Mouse (Mus musculus) neural tube, embryonic 11.5 days (tissue): ENCODE results near the gene Fam221b. TPM values are rescaled to one million over a fixed set of nuclear protein-coding genes. Genes with fewer than 3 reads are reported as not detected.
A peak's percentile ranks its signal among the peaks of the same experiment; 100 is the strongest.

Experiments
- ATAC-seq: fragments of 200-750 bp; cut with Nextera tagmentation; 2 replicates; pipeline ENCODE4 v1.8.0; 2017; ENCODE audit warnings: moderate number of reproducible peaks, mild to moderate bottlenecking, moderate TSS enrichment, moderate library complexity; ENCODE audit not compliant: insufficient read depth, low FRiP score, low TSS enrichment
- DNase-seq: peaks from one replicate; pipeline ENCODE4 v3.0.0-alpha.2; 2015; ENCODE audit warnings: low spot score
- H3K27ac ChIP-seq: fragments of 300-500 bp; sonication (generic); 2 replicates; pipeline ENCODE4 v1.5.1; 2014; ENCODE audit warnings: low read depth, mild to moderate bottlenecking, low read length
- H3K27me3 ChIP-seq: fragments of 300-500 bp; sonication (generic); 2 replicates; pipeline ENCODE4 v1.6.1; 2014; ENCODE audit warnings: mild to moderate bottlenecking, low read length, mixed read lengths; ENCODE audit not compliant: control insufficient read depth, insufficient read depth
- H3K36me3 ChIP-seq: fragments of 300-500 bp; sonication (generic); 2 replicates; pipeline ENCODE4 v1.6.1; 2014; ENCODE audit warnings: mild to moderate bottlenecking, low read length, moderate library complexity, mixed read lengths; ENCODE audit not compliant: control insufficient read depth, insufficient read depth
- H3K4me1 ChIP-seq: fragments of 300-500 bp; sonication (generic); 2 replicates; pipeline ENCODE4 v1.6.1; 2014; ENCODE audit warnings: low read length, mixed read lengths; ENCODE audit not compliant: control insufficient read depth, insufficient read depth
- H3K4me2 ChIP-seq: fragments of 300-500 bp; sonication (generic); 2 replicates; pipeline ENCODE4 v1.6.1; 2014; ENCODE audit warnings: low read depth, mild to moderate bottlenecking, moderate library complexity
- H3K4me3 ChIP-seq: fragments of 300-500 bp; sonication (generic); 2 replicates; pipeline ENCODE4 v1.5.1; 2014; ENCODE audit warnings: low read depth, low read length
- H3K9ac ChIP-seq: fragments of 300-500 bp; sonication (generic); 2 replicates; pipeline ENCODE4 v1.6.1; 2014; ENCODE audit warnings: mild to moderate bottlenecking, low read length
- H3K9me3 ChIP-seq: fragments of 300-500 bp; sonication (generic); 2 replicates; pipeline ENCODE4 v1.6.1; 2016; ENCODE audit warnings: low read length; ENCODE audit not compliant: control insufficient read depth
- WGBS: fragments of 180-500 bp; shearing (Covaris S2); extraction: QIAGEN DNeasy Blood & Tissue Kit; methylation state at CpG from one replicate; pipeline ENCODE4 v1.1.7; 2014; 5-methylcytosine and 5-hydroxymethylcytosine counted together
- polyA plus RNA-seq: library from polyadenylated mRNA; unstranded; fragments of >200 nt; fragmentation: Nextera tagmentation; extraction: Ambion mirVana; gene quantifications from 2 replicates; pipeline ENCODE4 v1.2.1, GENCODE M21; 2014

Fam221b gene
- polyA plus RNA-seq, 1 experiment from 2014 or later = 2.4 TPM

GRCm38 (mm10) chr4:43631956-43632920 lies 36.7 kb downstream of the Fam221b start:
- peak overlapping the region; percentile 63 for H3K4me3 ChIP-seq
- peak overlapping the region; percentile 87 for H3K27ac ChIP-seq
- no peaks in the 10 kb centered on the region for H3K9me3 ChIP-seq
- ATAC-seq (0 out of 2 replicates have a peak, but pooled peaks have one; percentile 11), DNase-seq (no peak)
- H3K4me2 ChIP-seq = peak overlapping the region; percentile 90
- no peaks in the 10 kb centered on the region for H3K36me3 ChIP-seq
- 0 out of 2 replicates have a peak, but pooled peaks cover 2% of the 10 kb centered on the region for H3K27me3 ChIP-seq
- peak overlapping the region; percentile 95 for H3K9ac ChIP-seq
- peaks cover 16% of the 10 kb centered on the region for H3K4me1 ChIP-seq
- WGBS = 39% methylated on average over 42 of the region's 42 CpGs

- no peaks in the 10 kb centered on the region for H3K36me3 ChIP-seq
- DNase-seq = peak; percentile 59
- 0 out of 2 replicates have a peak, but pooled peaks cover 2% of the 10 kb centered on the region for H3K27me3 ChIP-seq
- H3K9ac ChIP-seq = peak within 1 kb of the TSS; percentile 95
- H3K4me3 ChIP-seq = peak within 1 kb of the TSS; percentile 63
- peak; percentile 49 for ATAC-seq
- H3K4me2 ChIP-seq = peak within 1 kb of the TSS; percentile 90
- peaks cover 16% of the 10 kb centered on the region for H3K4me1 ChIP-seq
- peak within 1 kb of the TSS; percentile 87 for H3K27ac ChIP-seq
- H3K9me3 ChIP-seq = no peaks in the 10 kb centered on the region
- whole genome bisulfite sequencing = under 1% methylated on average over 41 of the region's 70 CpGs
These were observed 37.6 kb downstream of the Fam221b start, which contains the start of gene Npr2 for GRCm38 (mm10) chr4:43631046-43631955. Gene Npr2 (plus strand): TSS chr4:43631935.

GRCm38 (mm10) chr4:43630671-43631045 lies 38.3 kb downstream of the Fam221b start:
- Histone ChIP-seq H3K27me3 (0 out of 2 replicates have a peak, but pooled peaks cover 2% of the 10 kb centered on the region), H3K4me3 (peak overlapping the region; percentile 63; the same call in 1 of the 2 replicates), H3K4me1 (peaks cover 16% of the 10 kb centered on the region), H3K9me3 (no peaks in the 10 kb centered on the region), H3K36me3 (no peaks in the 10 kb centered on the region), H3K27ac (peak overlapping the region; percentile 87), H3K4me2 (peak overlapping the region; percentile 90), H3K9ac (peak overlapping the region; percentile 95)
- 15% methylated on average over 5 of the region's 5 CpGs for WGBS
- 0 out of 2 replicates have a peak, but pooled peaks have one; percentile 28 for ATAC-seq
- DNase-seq = peak; percentile 45

GRCm38 (mm10) chr4:43630030-43630581 lies 38.8 kb downstream of the Fam221b start:
- WGBS = 5% methylated on average over 5 of the region's 5 CpGs
- H3K36me3 ChIP-seq = no peaks in the 10 kb centered on the region
- no peak overlapping the region for H3K4me2 ChIP-seq
- peak; percentile 82 for DNase-seq
- ATAC-seq = peak; percentile 39; the same call in 1 of the 2 replicates
- H3K4me3 ChIP-seq = no peak overlapping the region
- no peak overlapping the region for H3K9ac ChIP-seq
- H3K27me3 ChIP-seq = 0 out of 2 replicates have a peak, but pooled peaks cover 2% of the 10 kb centered on the region
- H3K9me3 ChIP-seq = no peaks in the 10 kb centered on the region
- H3K4me1 ChIP-seq = peaks cover 16% of the 10 kb centered on the region
- peak overlapping the region; percentile 87 for H3K27ac ChIP-seq

- peak; percentile 25 for DNase-seq
- Histone ChIP-seq H3K4me2 (no peak overlapping the region), H3K4me3 (no peak overlapping the region), H3K27ac (no peak overlapping the region), H3K36me3 (no peaks in the 10 kb centered on the region), H3K27me3 (0 out of 2 replicates have a peak, but pooled peaks cover 2% of the 10 kb centered on the region), H3K4me1 (peaks cover 16% of the 10 kb centered on the region), H3K9me3 (no peaks in the 10 kb centered on the region), H3K9ac (no peak overlapping the region)
- WGBS = 52% methylated on average over 20 of the region's 20 CpGs
- no peak for ATAC-seq
These were observed 39.7 kb downstream of the Fam221b start for GRCm38 (mm10) chr4:43629106-43629817.

GRCm38 (mm10) chr4:43620146-43620778 lies 48.7 kb downstream of the Fam221b start:
- no peak overlapping the region for H3K9ac ChIP-seq
- 84% methylated on average over 4 of the region's 4 CpGs for WGBS
- DNase-seq (no peak), ATAC-seq (no peak)
- no peak overlapping the region for H3K4me2 ChIP-seq
- no peaks in the 10 kb centered on the region for H3K36me3 ChIP-seq
- no peaks in the 10 kb centered on the region for H3K4me1 ChIP-seq
- no peaks in the 10 kb centered on the region for H3K9me3 ChIP-seq
- H3K27ac ChIP-seq = no peak overlapping the region
- no peak overlapping the region for H3K4me3 ChIP-seq
- no peaks in the 10 kb centered on the region for H3K27me3 ChIP-seq

- WGBS = 66% methylated on average over 3 of the region's 3 CpGs
These were observed 55.8 kb downstream of the Fam221b start for GRCm38 (mm10) chr4:43613060-43613730.

More at GRCm38 (mm10) chr4:43613060-43613730, 55.8 kb downstream of the Fam221b start:
- H3K27me3 ChIP-seq = no peaks in the 10 kb centered on the region
- H3K9ac ChIP-seq = no peak overlapping the region
- DNase-seq (no peak), ATAC-seq (no peak)
- no peak overlapping the region for H3K4me3 ChIP-seq
- H3K36me3 ChIP-seq = no peaks in the 10 kb centered on the region
- H3K4me2 ChIP-seq = no peak overlapping the region
- no peaks in the 10 kb centered on the region for H3K4me1 ChIP-seq
- no peaks in the 10 kb centered on the region for H3K9me3 ChIP-seq
- H3K27ac ChIP-seq = no peak overlapping the region
